Mouse (Mus musculus) gastrocnemius, adult 2 months (tissue): ENCODE measurements around the gene Il18bp. TPM values are rescaled to one million over a fixed set of nuclear protein-coding genes. Genes with fewer than 3 reads are reported as not detected.
"Not testable (repeated sequence)": the region's sequence is repeated elsewhere in the genome, so short reads cannot be mapped to it uniquely, and the experiment has no call there.

Experiments used
- DNase-seq: peaks from one replicate; pipeline ENCODE4 v3.0.0; 2022
- H3K27ac ChIP-seq: fragments of 200-600 bp; 2 replicates; pipeline ENCODE4 v1.8.1; 2022; ENCODE audit warnings: mild to moderate bottlenecking
- H3K4me3 ChIP-seq: fragments of 200-600 bp; 2 replicates; pipeline ENCODE4 v1.8.1; 2022; ENCODE audit warnings: mild to moderate bottlenecking, moderate library complexity
- CTCF ChIP-seq: fragments of 200-600 bp; IDR thresholded peaks from 2 replicates; pipeline ENCODE4 v1.8.1; 2022; ENCODE audit warnings: antibody characterized with exemption, mild to moderate bottlenecking, moderate library complexity
- intact Hi-C: fragments of 180-260 bp; cut with DNase I; formaldehyde crosslinking; loops from one replicate; pipeline ENCODE4 v1.15.1; 2025
- long read RNA-seq, 2 experiments: library from polyadenylated mRNA; stranded (forward); transcript quantifications; one replicate each; pipeline ENCODE4 v2.0.0; 2021
- total RNA-seq, 2 experiments: library from RNA; stranded (reverse); gene quantifications; 2 replicates each; pipeline ENCODE4 v1.2.3; 2021

The Il18bp gene
- total RNA-seq = 1 to 10 TPM; 1.9 to 2.3 TPM
- long read RNA-seq, experiment 1 = 0 reads
- long read RNA-seq, experiment 2, partial matches to known transcripts = 0 of 2 reads
- long read RNA-seq, experiment 2, other reads (novel, unspliced or antisense) = 1 of 2 reads

- peak within 1 kb of the TSS; percentile 83 for H3K27ac ChIP-seq
- intact Hi-C loops = no loop called here
- H3K4me3 ChIP-seq = peak within 1 kb of the TSS; percentile 62
- TF ChIP-seq CTCF = no peak
- DNase-seq = no peak
Observed at GRCm38 (mm10) chr7:102018590-102018989, at the start of gene Il18bp. Il18bp (minus strand) TSS chr7:102018690.

GRCm38 (mm10) chr7:102066363-102066762 is 47.9 kb upstream of the Il18bp start:
- Histone ChIP-seq H3K4me3 (peak overlapping the region; percentile 77), H3K27ac (peak overlapping the region; percentile 92)
- intact Hi-C loops = loop anchor here (10.0 kb wide), 1 partner anchor 402 kb away; the partner anchor contains the start of gene Clpb
- no peak for DNase-seq
- TF ChIP-seq CTCF = no peak

GRCm38 (mm10) chr7:102065046-102065891 is 46.8 kb upstream of the Il18bp start, which contains the start of the genes Rnf121, Xndc1 and Xntrpc:
Rnf121 (minus strand) TSS chr7:102065469.
Xndc1 (plus strand) TSS chr7:102065511.
Xntrpc (plus strand) TSS chr7:102065713.
- peak within 1 kb of the TSS; percentile 77 for H3K4me3 ChIP-seq
- H3K27ac ChIP-seq = peak within 1 kb of the TSS; percentile 92
- no peak for TF ChIP-seq CTCF
- peak; percentile 97 for DNase-seq
- intact Hi-C loops = loop anchor here (10.0 kb wide), 1 partner anchor 400 kb away; the partner anchor contains the start of gene Clpb

- DNase-seq = no peak
- peak overlapping the region; percentile 77 for H3K4me3 ChIP-seq
- intact Hi-C loops = loop anchor here (5.0 to 10.0 kb wide), 2 partner anchors 132 to 400 kb away; partner anchors contain the start of genes Clpb, Lrrc51 and Numa1
- H3K27ac ChIP-seq = peak overlapping the region; percentile 92
- TF ChIP-seq CTCF = no peak
Observed at GRCm38 (mm10) chr7:102064655-102065045, 46.2 kb upstream of the Il18bp start.

- Histone ChIP-seq H3K4me3 (peak overlapping the region; percentile 77), H3K27ac (no peak overlapping the region)
- intact Hi-C loops = loop anchor here (5.0 to 10.0 kb wide), 2 partner anchors 132 to 399 kb away; partner anchors contain the start of genes Clpb, Lrrc51 and Numa1
- DNase-seq = no peak
- TF ChIP-seq CTCF = no peak
Observed at GRCm38 (mm10) chr7:102063891-102064290, 45.4 kb upstream of the Il18bp start.

- Histone ChIP-seq H3K27ac (no peak overlapping the region), H3K4me3 (no peak overlapping the region)
- TF ChIP-seq CTCF = no peak
- intact Hi-C loops = loop anchor here (5.0 to 10.0 kb wide), 2 partner anchors 130 to 397 kb away; partner anchors contain the start of genes Clpb, Lrrc51 and Numa1
- no peak for DNase-seq
Observed at GRCm38 (mm10) chr7:102062203-102062602, 43.7 kb upstream of the Il18bp start.

- TF ChIP-seq CTCF = no peak
- intact Hi-C loops = loop anchor here (5.0 to 10.0 kb wide), 2 partner anchors 129 to 397 kb away; partner anchors contain the start of genes Clpb, Lrrc51 and Numa1
- H3K27ac ChIP-seq = no peak overlapping the region
- H3K4me3 ChIP-seq = no peak overlapping the region
- DNase-seq = no peak
Observed at GRCm38 (mm10) chr7:102061353-102061752, 42.9 kb upstream of the Il18bp start.

- peak; percentile 58 for TF ChIP-seq CTCF
- intact Hi-C loops, H3K4me3 ChIP-seq, H3K27ac ChIP-seq, DNase-seq: not testable (repeated sequence)
Observed at GRCm38 (mm10) chr7:102048524-102048923, 30.0 kb upstream of the Il18bp start.

- no peak for DNase-seq
Observed at GRCm38 (mm10) chr7:102042314-102042713, 23.8 kb upstream of the Il18bp start.

GRCm38 (mm10) chr7:102037318-102037717 is 18.8 kb upstream of the Il18bp start:
- peak overlapping the region; percentile 56; the same call in 1 of the 2 replicates for H3K27ac ChIP-seq
- DNase-seq = no peak
- no peak overlapping the region for H3K4me3 ChIP-seq
- TF ChIP-seq CTCF = no peak
- intact Hi-C loops = no loop called here

More at GRCm38 (mm10) chr7:102042314-102042713, 23.8 kb upstream of the Il18bp start:
- H3K27ac ChIP-seq = no peak overlapping the region
- TF ChIP-seq CTCF = no peak
- intact Hi-C loops = no loop called here
- no peak overlapping the region for H3K4me3 ChIP-seq

- TF ChIP-seq CTCF = no peak
- no peak overlapping the region for H3K4me3 ChIP-seq
- intact Hi-C loops = loop anchor here (2.0 kb wide), 2 partner anchors 37 to 117 kb away; no protein-coding TSS in a partner anchor
- DNase-seq = no peak
- no peak overlapping the region for H3K27ac ChIP-seq
Observed at GRCm38 (mm10) chr7:102035534-102035933, 17.0 kb upstream of the Il18bp start.

GRCm38 (mm10) chr7:102034904-102035303 is 16.4 kb upstream of the Il18bp start:
- intact Hi-C loops = loop anchor here (2.0 kb wide), 2 partner anchors 36 to 116 kb away; no protein-coding TSS in a partner anchor

More at GRCm38 (mm10) chr7:102034904-102035303, 16.4 kb upstream of the Il18bp start:
- Histone ChIP-seq H3K27ac (no peak overlapping the region), H3K4me3 (no peak overlapping the region)
- peak; percentile 56 for TF ChIP-seq CTCF
- DNase-seq = no peak
